Mouse (Mus musculus): ENCODE data around the gene Antxrl.

Antxrl gene

GRCm38 (mm10) chr14:34103855-34104254, 51.3 kb downstream of the Antxrl start:
- no peak for DNase-seq (ENCODE audit: low read depth, low spot score)

DNA sequence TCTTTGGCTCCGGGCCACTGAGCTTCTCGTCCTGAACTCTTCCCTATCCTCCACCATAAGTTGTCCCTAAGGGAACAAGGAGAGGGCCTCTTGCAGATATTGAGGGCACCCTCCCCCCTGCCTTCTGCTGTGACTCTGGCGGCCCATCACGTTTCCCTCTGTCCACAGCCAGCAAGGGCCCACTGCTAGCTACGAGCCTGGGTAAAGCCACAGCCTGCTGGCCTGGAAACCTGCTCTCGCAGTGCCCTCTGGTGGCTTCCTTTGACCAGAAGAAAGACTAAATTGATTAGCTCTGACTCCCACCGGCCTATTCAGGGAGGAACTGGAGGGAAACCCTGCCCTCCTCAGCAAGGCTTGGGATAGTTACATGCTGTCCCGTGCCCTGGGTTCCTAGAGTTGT, 52.4 kb downstream of the Antxrl start:
- DNase-seq (ENCODE audit: low read depth, low spot score), result no peak

DNA sequence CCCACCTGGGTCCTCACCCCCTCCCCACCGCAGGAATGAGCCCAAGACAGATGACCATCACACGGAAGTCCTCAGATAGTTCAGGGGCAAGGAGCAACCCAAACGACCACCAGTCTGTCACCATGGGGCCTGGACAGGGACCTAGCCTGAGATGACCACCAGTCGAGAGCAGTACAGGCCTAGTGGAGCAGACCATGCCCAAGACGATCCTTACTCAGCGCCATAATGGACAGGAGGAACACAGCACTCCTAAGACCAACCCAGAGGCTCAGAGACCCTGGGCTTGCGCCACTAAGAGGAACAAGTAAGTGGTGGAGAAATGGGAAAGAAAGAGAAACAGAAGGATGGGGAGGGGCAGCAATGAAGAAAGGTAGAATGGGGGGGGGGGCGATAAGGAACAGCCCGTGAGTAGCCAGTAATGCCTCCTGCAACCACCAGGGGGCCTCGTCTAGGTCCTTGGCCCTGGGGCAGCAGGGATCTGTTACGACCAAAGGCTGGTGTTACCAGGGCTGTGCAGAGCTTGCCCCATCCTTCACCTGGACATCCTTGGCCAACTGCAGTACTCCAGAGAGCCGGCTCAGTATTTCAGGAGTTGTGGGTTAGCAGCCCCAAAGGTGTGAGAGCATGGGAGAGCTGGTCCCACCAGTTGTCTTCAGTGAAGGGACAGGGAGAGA, 54.0 kb downstream of the Antxrl start:
- DNase-seq (ENCODE audit: low read depth, low spot score), result peak; percentile 32

DNA sequence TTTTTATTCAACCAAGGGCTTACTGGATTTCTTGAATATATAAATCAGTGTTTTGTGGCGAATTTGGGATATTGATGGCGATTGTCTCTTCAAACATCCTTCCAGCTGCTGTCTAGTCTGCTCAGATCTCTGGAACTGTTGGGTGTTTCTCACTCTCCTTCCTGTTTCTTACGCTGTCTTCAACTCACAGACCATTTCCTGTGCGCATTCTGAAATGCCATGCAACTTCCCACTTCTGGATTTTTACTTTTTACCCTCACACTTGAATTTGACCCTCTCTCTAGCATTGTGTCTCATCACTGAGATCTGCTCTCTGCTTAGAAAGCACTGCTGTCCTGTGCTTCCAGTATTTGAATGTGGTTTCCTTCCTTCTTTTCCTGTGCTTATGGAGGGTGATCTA, 55.1 kb downstream of the Antxrl start:
- DNase-seq (ENCODE audit: low read depth, low spot score), result no peak

DNA sequence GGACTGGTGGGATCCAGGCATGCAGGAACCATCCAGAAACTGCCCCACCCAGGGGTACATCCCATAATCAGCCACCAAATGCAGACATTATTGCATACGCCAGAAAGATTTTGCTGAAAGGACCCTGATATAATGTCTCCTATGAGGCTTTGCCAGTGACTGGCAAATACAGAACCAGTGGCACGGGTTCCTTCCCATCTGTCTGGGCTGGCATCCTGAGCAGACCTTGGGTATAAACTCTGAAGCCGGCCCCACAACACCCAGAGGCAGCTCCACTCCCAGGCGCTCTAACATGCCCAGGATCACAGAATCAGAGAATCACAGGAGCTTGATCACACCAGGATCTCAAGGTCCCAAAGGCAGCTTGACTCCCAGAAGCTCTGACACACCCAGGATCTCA, 61.8 kb downstream of the Antxrl start:
- no peak for DNase-seq (ENCODE audit: low read depth, low spot score)

GRCm38 (mm10) chr14:34119046-34119723, 66.7 kb downstream of the Antxrl start:
- DNase-seq (ENCODE audit: low read depth, low spot score), result no peak

DNA sequence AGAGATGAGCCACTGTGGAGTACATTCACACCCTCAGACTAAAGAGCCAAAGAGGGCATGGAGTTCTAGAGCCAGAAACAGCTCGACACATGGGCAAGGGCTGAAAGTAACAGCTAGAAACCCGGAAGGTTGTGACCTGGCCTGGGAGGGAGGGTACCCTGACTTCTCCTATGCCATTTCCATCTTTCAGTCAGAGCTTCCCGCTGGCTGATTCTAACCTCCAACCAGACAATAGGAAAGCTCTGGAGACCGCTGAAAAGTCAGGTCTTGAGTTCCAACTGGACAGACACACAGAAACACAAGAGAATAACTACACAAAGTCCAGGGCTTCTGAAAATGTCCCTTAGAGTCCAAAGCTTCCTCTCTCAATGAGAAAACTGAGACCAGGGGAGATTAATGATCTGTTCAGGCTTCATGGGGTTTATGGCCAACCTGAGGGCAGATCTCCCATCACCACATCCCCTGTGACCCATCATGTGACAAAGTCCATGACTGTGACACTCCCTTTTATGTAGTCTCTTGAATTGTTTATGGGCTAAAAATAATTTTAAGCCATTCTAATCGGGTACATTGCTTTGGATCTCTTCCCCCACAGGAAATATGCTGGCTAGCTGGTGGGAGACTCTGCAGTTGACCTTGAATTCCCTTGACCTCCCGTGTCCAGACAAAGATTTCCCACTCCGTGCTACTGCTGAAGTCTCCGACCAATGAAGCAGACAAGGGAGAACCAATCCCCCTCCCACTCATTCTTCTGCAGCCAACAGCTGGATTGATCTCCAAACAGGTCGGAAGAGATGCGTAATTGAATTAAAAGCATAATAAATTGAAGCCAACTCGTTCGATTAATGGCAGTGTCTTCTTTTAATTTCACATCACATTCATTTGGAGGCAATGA, 67.8 kb downstream of the Antxrl start:
- DNase-seq (ENCODE audit: low read depth, low spot score), result no peak

- DNase-seq (ENCODE audit: low read depth, low spot score), result no peak
Measured at GRCm38 (mm10) chr14:34120923-34121351, 68.4 kb downstream of the Antxrl start.

- no peak for DNase-seq (ENCODE audit: low read depth, low spot score)
Measured at GRCm38 (mm10) chr14:34121691-34122090, 69.2 kb downstream of the Antxrl start.

Data from CD4-positive, CD25-positive, alpha-beta regulatory T cell, adult 2 months (primary cell).